Mouse (Mus musculus) liver, embryonic 15.5 days (tissue): ENCODE measurements around the gene Gna12. TPM values are rescaled to one million over a fixed set of nuclear protein-coding genes. Genes with fewer than 3 reads are reported as not detected.

ENCODE experiments used
- ATAC-seq: fragments of 200-750 bp; cut with Nextera tagmentation; 2 replicates; pipeline ENCODE4 v1.8.0; 2017; ENCODE audit warnings: moderate number of reproducible peaks, mild to moderate bottlenecking, moderate library complexity; ENCODE audit not compliant: insufficient read depth
- H3K27ac ChIP-seq: fragments of 300-500 bp; sonication (generic); replicated peaks from 2 replicates; pipeline ENCODE4 v1.5.1; 2015; ENCODE audit warnings: mild to moderate bottlenecking, inconsistent platforms
- H3K27me3 ChIP-seq: fragments of 300-500 bp; sonication (generic); 2 replicates; pipeline ENCODE4 v1.6.1; 2015; ENCODE audit warnings: mild to moderate bottlenecking, inconsistent platforms
- H3K36me3 ChIP-seq: fragments of 300-500 bp; sonication (generic); replicated peaks from 2 replicates; pipeline ENCODE4 v1.6.1; 2015; ENCODE audit warnings: moderate library complexity, mild to moderate bottlenecking, inconsistent platforms
- H3K4me1 ChIP-seq: fragments of 300-500 bp; sonication (generic); replicated peaks from 2 replicates; pipeline ENCODE4 v1.6.1; 2015; ENCODE audit warnings: inconsistent platforms
- H3K4me2 ChIP-seq: fragments of 300-500 bp; sonication (generic); 2 replicates; pipeline ENCODE4 v1.6.1; 2015; ENCODE audit warnings: moderate library complexity, mild to moderate bottlenecking, inconsistent platforms
- H3K4me3 ChIP-seq: fragments of 300-500 bp; sonication (generic); replicated peaks from 2 replicates; pipeline ENCODE4 v1.5.1; 2015; ENCODE audit warnings: mild to moderate bottlenecking, inconsistent platforms
- H3K9ac ChIP-seq: fragments of 300-500 bp; sonication (generic); 2 replicates; pipeline ENCODE4 v1.6.1; 2015; ENCODE audit warnings: moderate library complexity, mild to moderate bottlenecking, inconsistent platforms
- H3K9me3 ChIP-seq: fragments of 300-500 bp; sonication (generic); replicated peaks from 2 replicates; pipeline ENCODE4 v1.6.1; 2016; ENCODE audit warnings: inconsistent platforms
- WGBS: fragments of 180-500 bp; shearing (Covaris S2); methylation state at CpG from one replicate; pipeline ENCODE4 v1.1.7; 2015; ENCODE audit warnings: mixed read lengths; ENCODE audit not compliant: insufficient replicate concordance; 5-methylcytosine and 5-hydroxymethylcytosine counted together
- polyA plus RNA-seq: library from polyadenylated mRNA; unstranded; fragments of >200 nt; fragmentation: Nextera tagmentation; extraction: Ambion mirVana; gene quantifications from 2 replicates; pipeline ENCODE4 v1.2.1, GENCODE M21; 2015

Gna12 gene
- polyA plus RNA-seq, 1 experiment from 2014 or later = 14.1 TPM

DNA sequence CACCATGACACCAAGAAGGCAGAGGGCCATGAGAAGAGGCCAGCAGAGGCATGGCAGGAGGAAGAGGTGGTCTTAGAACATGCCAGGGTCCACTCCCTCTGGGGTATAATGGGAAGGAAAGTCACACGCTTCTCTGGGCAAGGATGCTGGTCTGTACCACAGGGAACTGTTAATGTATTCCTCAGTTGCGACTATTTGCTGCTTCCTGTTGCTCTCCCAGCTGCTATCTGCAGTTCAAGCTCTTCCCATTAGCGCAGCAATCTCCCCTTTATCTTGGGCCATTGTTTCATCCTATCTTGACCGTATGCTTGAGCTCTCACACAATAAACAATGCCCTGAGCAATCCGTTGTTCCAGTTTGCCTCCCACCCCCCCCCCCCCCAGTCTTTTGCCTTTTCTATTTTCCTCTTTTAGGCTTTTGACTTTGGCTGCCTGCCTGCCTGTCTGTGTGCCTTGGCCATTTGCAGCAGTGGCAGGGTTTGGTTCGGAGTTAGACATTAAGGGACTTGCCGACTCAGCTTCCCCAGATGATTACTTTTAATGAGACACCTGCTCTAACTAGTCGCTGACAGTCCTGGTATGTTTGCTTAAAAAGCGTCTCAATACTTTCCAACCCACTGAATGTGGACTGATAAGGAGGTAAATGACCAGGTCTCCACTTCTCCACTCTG is 15.0 kb downstream of the Gna12 start:
- Histone ChIP-seq H3K27me3 (no peaks in the 10 kb centered on the region), H3K4me1 (peaks cover 92% of the 10 kb centered on the region), H3K4me3 (no peak overlapping the region), H3K27ac (peak overlapping the region; percentile 55), H3K9me3 (no peaks in the 10 kb centered on the region), H3K4me2 (peak overlapping the region; percentile 11; the same call in 1 of the 2 replicates), H3K9ac (no peak overlapping the region), H3K36me3 (no peaks in the 10 kb centered on the region)
- WGBS = 11% methylated on average over 9 of the region's 9 CpGs
- no peak; the same call in 1 of the 2 replicates for ATAC-seq

DNA sequence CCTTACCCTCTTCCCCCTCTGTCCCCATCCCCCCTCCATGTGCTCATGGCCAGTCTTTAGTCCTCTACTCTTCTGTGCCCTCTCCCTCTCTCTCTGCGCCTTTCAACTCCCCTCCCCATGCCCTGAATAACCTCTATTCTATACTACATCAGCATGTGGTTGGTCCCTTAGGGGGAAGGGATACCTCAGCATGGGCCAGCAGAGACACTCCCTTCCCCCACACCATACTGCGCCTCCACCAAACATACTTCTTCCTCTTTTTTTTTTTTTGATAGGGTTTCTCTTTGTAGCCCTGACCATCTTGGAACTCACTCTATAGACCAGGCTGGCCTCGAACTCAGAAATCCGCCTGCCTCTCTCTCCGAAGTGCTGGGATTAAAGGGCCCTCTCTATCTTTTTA is 15.8 kb downstream of the Gna12 start:
- H3K4me2 ChIP-seq = no peak overlapping the region
- peaks cover 91% of the 10 kb centered on the region for H3K4me1 ChIP-seq
- H3K27ac ChIP-seq = no peak overlapping the region
- H3K36me3 ChIP-seq = no peaks in the 10 kb centered on the region; the same call in 1 of the 2 replicates
- H3K9ac ChIP-seq = no peak overlapping the region
- no peaks in the 10 kb centered on the region for H3K27me3 ChIP-seq
- no peak overlapping the region for H3K4me3 ChIP-seq
- no peak for ATAC-seq
- 47% methylated on average over 5 of the region's 5 CpGs for WGBS
- H3K9me3 ChIP-seq = no peaks in the 10 kb centered on the region

DNA sequence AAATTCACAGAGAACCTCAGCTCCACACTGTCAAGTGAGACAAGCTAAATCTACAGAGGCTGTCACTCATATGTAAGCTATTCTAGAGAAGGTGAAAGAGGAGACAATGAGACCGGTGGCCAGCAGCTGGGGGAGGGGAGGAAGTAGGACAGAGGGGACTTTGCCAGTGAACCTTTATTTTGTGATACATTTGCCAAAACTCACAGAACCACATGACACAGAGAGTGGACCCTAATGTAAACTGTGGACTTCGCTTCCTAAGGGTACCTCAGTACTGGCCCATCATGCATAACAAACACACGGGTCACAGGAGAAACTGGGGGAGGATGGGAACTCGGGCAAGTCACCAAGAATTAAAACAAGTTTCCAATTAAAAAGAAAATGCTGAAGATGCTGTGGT is 17.5 kb downstream of the Gna12 start:
- peaks cover 80% of the 10 kb centered on the region for H3K4me1 ChIP-seq
- no peaks in the 10 kb centered on the region; the same call in 1 of the 2 replicates for H3K36me3 ChIP-seq
- H3K27me3 ChIP-seq = no peaks in the 10 kb centered on the region
- peak; percentile 12; the same call in 1 of the 2 replicates for ATAC-seq
- no peak overlapping the region for H3K4me2 ChIP-seq
- WGBS = 49% methylated on average over 4 of the region's 4 CpGs
- H3K4me3 ChIP-seq = no peak overlapping the region
- H3K27ac ChIP-seq = no peak overlapping the region
- H3K9ac ChIP-seq = no peak overlapping the region
- no peaks in the 10 kb centered on the region for H3K9me3 ChIP-seq

DNA sequence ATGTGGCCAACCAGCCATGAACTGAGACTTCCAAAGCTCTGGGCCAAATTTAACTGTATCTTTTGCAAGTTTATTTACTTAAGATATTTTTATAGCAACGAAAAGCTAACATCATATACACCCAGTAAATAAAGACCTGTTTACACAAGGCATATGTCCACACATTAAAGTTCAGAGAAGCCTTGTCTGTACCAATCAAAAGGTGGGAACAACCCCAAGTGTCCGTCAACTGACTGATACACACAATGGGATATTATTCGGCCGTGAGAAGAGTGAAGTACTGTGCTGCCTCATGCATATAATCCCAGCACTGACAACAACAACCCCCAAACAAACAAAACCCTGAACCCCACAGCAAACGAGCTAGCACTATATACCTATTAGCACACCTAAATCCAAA is 18.2 kb downstream of the Gna12 start:
- WGBS = 67% methylated on average over 5 of the region's 5 CpGs
- Histone ChIP-seq H3K27ac (no peak overlapping the region), H3K9me3 (no peaks in the 10 kb centered on the region), H3K4me3 (no peak overlapping the region), H3K4me1 (peaks cover 80% of the 10 kb centered on the region), H3K4me2 (no peak overlapping the region), H3K27me3 (no peaks in the 10 kb centered on the region), H3K9ac (no peak overlapping the region), H3K36me3 (no peaks in the 10 kb centered on the region; the same call in 1 of the 2 replicates)
- ATAC-seq = no peak

DNA sequence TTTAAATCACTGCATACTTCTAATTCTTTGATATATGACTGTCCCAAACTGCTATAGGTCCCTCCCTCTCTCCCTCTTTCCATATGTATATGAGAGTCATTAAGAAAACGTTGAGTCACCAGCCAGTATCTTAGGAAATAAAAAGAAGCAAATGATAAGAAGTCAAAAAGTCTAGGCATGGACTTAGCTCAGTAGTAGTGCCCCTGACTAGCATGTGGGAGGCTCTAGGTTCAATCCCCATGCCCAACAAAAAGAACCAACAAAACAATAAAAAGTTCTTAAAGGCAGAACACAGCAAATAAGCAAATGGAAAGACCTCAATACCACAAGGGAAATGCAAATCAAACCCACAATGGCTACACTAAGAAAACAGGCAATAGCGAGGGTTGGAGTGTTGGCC is 18.8 kb downstream of the Gna12 start:
- Histone ChIP-seq H3K9ac (no peak overlapping the region), H3K27me3 (no peaks in the 10 kb centered on the region), H3K36me3 (no peaks in the 10 kb centered on the region; the same call in 1 of the 2 replicates), H3K27ac (no peak overlapping the region), H3K4me3 (no peak overlapping the region), H3K4me2 (no peak overlapping the region), H3K9me3 (no peaks in the 10 kb centered on the region), H3K4me1 (peaks cover 80% of the 10 kb centered on the region)
- WGBS = 28% methylated on average over 2 of the region's 2 CpGs
- no peak for ATAC-seq

DNA sequence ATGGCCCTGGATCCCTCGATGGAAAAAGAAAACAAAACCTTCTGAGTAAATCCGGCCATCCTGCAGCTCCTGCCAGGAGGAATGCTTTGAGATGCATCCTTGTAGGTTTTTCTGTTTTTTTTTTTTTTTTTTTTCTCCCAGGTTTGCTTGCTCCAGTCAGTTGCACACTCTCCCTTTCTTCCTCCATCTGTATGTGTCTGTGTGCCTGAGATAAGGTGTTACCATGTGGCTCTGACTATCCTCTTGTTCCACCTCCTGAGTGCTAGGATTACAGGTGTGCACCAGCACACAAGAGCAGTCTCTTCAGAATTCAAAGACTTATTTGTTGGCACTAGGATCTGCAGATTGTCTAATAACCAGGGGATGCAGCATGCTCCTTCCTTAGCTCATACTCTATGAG is 23.3 kb downstream of the Gna12 start:
- Histone ChIP-seq H3K36me3 (no peaks in the 10 kb centered on the region; the same call in 1 of the 2 replicates), H3K27me3 (no peaks in the 10 kb centered on the region), H3K27ac (no peak overlapping the region), H3K4me2 (no peak overlapping the region), H3K9ac (no peak overlapping the region), H3K9me3 (no peaks in the 10 kb centered on the region), H3K4me1 (peaks cover 50% of the 10 kb centered on the region), H3K4me3 (no peak overlapping the region)
- ATAC-seq = peak; percentile 68
- 44% methylated on average over 2 of the region's 2 CpGs for WGBS

DNA sequence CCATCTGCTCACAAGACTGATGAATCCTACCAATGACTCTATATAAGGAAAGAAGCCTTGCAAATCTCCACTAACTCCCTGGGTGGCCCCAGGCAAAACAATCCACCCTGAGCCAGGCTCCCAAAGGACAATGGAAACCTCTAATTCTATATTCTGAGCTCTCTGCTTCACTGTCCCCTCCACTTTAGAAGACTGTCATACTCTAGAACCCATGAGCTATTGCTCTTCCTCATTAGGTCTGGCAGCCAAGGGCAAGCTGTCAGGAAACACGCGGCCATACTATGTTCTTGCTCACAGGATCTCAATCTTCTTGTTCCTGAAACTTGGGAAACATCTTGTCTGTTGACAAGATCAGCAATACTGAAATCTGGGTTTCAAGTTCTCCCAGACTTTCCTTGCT is 24.0 kb downstream of the Gna12 start:
- Histone ChIP-seq H3K36me3 (no peaks in the 10 kb centered on the region; the same call in 1 of the 2 replicates), H3K9ac (no peak overlapping the region), H3K9me3 (no peaks in the 10 kb centered on the region), H3K27me3 (no peaks in the 10 kb centered on the region), H3K4me1 (peaks cover 49% of the 10 kb centered on the region), H3K4me3 (no peak overlapping the region), H3K4me2 (no peak overlapping the region), H3K27ac (no peak overlapping the region)
- WGBS = 64% methylated on average over 2 of the region's 2 CpGs
- ATAC-seq = no peak

DNA sequence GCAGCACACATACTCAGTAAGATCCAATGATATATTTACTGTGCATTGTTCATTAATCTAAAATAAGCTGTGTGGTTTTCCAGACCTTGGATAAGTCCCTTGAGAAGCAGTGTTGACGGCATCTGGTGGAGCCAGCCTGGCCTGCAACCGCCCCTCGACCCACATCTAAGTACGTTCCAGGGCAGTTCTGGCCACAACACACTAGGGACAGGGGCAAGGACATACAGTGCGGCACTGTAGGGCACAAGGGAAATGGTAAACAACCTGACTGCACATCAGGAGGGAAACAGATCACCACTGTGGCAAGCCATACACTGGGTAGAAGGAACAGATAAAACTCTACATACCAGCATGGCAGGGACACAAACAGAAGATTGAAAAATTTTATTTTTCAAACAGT is 28.4 kb downstream of the Gna12 start:
- Histone ChIP-seq H3K4me3 (no peak overlapping the region), H3K4me1 (peaks cover 49% of the 10 kb centered on the region), H3K27me3 (no peaks in the 10 kb centered on the region), H3K9ac (no peak overlapping the region), H3K27ac (no peak overlapping the region), H3K36me3 (no peaks in the 10 kb centered on the region), H3K4me2 (no peak overlapping the region), H3K9me3 (no peaks in the 10 kb centered on the region)
- 46% methylated on average over 5 of the region's 5 CpGs for WGBS
- ATAC-seq = no peak

DNA sequence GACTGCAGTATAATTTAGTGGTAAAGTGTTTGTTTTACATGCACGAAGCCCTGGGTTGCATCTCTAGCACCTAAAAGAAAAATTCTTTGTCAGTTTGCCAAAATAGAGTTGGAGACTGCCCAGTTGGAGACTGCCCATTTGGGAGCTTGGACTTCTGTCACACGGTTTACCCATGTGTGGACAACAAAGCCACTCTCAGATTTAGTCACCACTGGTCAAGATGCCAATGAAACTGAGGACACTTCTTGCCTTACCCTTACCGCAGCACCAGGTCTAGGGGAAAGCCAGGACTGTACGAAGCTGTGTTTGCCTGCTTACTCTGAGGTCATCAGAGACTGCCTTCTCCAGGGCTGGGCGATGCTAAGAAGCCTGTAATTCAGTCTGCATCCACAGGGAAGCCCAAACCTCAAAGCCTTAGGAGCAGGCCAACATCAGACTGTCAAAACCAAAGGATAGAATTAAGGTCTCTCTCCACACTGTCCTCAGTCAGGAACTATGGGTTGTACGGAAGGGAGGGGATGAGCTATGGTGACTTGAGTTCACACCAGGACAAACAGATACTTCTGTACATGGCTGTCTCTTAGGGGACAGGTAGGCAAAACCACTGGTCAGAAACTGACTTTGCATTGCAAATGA is 29.8 kb downstream of the Gna12 start:
- Histone ChIP-seq H3K36me3 (no peaks in the 10 kb centered on the region), H3K27me3 (no peaks in the 10 kb centered on the region), H3K9ac (no peak overlapping the region), H3K27ac (no peak overlapping the region), H3K9me3 (no peaks in the 10 kb centered on the region), H3K4me3 (no peak overlapping the region), H3K4me1 (peaks cover 59% of the 10 kb centered on the region), H3K4me2 (no peak overlapping the region)
- ATAC-seq = no peak
- WGBS = 70% methylated on average over 6 of the region's 6 CpGs

DNA sequence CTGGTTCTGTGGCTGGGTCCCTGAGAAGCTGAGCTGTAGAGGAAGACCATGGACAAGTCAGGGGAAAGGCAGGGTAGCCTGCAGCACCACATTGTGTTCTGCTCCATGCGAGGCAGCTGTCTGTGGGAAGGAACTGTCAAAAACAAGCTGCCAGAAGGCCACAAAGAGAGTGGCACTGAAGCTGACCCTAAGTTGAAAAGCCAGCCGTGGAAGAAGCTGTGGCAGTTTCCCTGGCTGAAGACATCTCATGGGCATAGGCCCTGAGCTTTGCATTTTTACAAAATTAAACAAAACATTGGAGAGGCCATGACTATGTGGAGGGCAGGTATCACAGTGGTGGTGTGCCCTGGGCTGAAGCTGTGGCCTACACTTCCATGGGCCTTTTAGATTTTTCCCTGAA is 31.0 kb downstream of the Gna12 start:
- Histone ChIP-seq H3K4me1 (peaks cover 71% of the 10 kb centered on the region), H3K4me2 (no peak overlapping the region), H3K4me3 (no peak overlapping the region), H3K36me3 (no peaks in the 10 kb centered on the region), H3K9ac (no peak overlapping the region), H3K9me3 (no peaks in the 10 kb centered on the region), H3K27ac (0 out of 2 replicates have a peak overlapping the region, but pooled peaks have one; percentile 30), H3K27me3 (no peaks in the 10 kb centered on the region)
- WGBS = 42% methylated on average over 2 of the region's 2 CpGs
- no peak for ATAC-seq

DNA sequence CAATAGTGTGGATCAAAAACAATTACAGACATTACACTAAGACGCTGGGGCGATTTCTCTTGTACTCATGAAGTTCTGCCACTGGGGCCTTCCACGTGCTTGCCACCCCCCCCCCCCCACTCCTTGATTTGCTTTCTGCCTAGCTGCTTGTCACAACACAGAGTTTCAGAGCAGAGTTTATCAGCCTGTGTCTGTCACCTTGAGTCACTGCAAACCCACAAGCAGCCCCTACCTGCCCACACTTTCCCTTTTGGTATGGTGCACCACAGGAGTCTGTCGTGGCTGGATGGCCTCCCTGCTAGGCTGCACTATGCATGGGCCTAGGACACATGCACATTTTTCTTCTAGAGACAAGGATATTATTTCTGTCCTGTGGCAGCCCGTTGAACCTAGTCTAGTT is 31.5 kb downstream of the Gna12 start:
- H3K27ac ChIP-seq = 0 out of 2 replicates have a peak overlapping the region, but pooled peaks have one; percentile 30

More for the DNA sequence above, 31.5 kb downstream of the Gna12 start:
- Histone ChIP-seq H3K9ac (no peak overlapping the region), H3K9me3 (no peaks in the 10 kb centered on the region), H3K4me3 (no peak overlapping the region), H3K4me1 (peaks cover 76% of the 10 kb centered on the region), H3K36me3 (no peaks in the 10 kb centered on the region), H3K27me3 (no peaks in the 10 kb centered on the region), H3K4me2 (no peak overlapping the region)
- no peak for ATAC-seq
- WGBS = 27% methylated on average over 5 of the region's 5 CpGs
